Comparison of ENCODE assay signal across 1 mouse cellular context in genomic region chr3:142395520-142396193, GRCm38 (mm10).
TF ChIP-seq lines count a peak whose summit lies in the region.

Pdlim5 (minus strand) TSS chr3:142395696.

TF ChIP-seq in CH12.LX, 34 proteins besides CTCF, POLR2A, EP300 and RAD21 (continued from another document):
- peak; percentile 73 for TF ChIP-seq NRF1 (IDR thresholded peaks at IDR 0.05; ENCODE audit: low read depth, low read length)
- peak; percentile 97 for TF ChIP-seq ZMIZ1 (IDR thresholded peaks at IDR 0.05; ENCODE audit: low read depth, low read length)
- TF ChIP-seq POLR2AphosphoS2 (IDR thresholded peaks at IDR 0.05; ENCODE audit: low read depth, low read length) = peak; percentile 85; the same call in 1 of the 2 replicates
- 0 out of 2 replicates have a peak, but pooled peaks have one; percentile 0 for TF ChIP-seq SMC3 (IDR thresholded peaks at IDR 0.05; ENCODE audit: low read depth, low read length)
- no peak for TF ChIP-seq ZKSCAN1 (IDR thresholded peaks at IDR 0.05; ENCODE audit: borderline replicate concordance, low read depth, low read length)
- TF ChIP-seq ZC3H11A (IDR thresholded peaks at IDR 0.05; ENCODE audit: low read depth, low read length) = no peak
